Mouse (Mus musculus) stomach, postnatal 0 days (tissue): ENCODE results near the gene Cyp46a1.

Source experiments
- CTCF ChIP-seq: IDR thresholded peaks from 2 replicates; pipeline ENCODE4 v1.5.1; 2016; ENCODE audit warnings: antibody characterized with exemption, low read depth, mild to moderate bottlenecking, moderate library complexity
- EP300 ChIP-seq: optimal IDR thresholded peaks from 2 replicates; pipeline ENCODE3; 2016; ENCODE audit warnings: antibody characterized with exemption

DNA sequence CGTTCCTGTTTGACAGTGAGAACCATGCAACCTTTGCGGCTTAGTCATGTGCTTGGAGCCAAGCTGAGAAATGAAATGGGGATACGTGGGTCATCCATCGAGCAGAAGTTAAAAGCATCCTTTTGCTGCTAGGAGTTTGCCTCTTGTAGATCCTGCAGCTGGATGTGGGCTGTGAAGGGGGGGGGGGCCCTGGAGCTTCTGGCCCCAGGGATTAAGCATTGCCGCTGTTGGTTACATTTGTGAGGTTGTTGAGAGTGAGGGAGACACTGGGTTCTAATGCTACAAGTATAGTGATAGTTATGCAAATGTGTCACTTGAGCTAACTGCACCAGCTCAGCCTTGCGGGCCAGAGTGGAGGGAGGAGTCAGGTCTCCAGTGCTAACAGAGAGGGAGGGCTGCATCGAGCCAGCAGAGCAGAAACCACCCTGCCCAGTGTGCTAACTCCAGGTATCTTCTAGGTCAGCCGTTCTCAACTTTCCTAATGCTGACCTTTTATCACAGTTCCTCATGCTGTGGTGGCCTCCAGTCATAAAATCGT, 16.9 kb upstream of the Cyp46a1 start:
- TF ChIP-seq EP300 = no peak
- TF ChIP-seq CTCF = no peak
